Mouse (Mus musculus) spleen, adult 2 months (tissue): ENCODE measurements around the gene Cadm1.

Experiments used
- CTCF ChIP-seq: fragments of 200-500 bp; IDR thresholded peaks from 2 replicates; pipeline ENCODE4 v1.5.1; 2011; ENCODE audit warnings: mild to moderate bottlenecking, inconsistent platforms; ENCODE audit not compliant: insufficient read depth, insufficient read length, insufficient replicate concordance; ENCODE audit errors: extremely low read depth
- POLR2A ChIP-seq: fragments of 200-500 bp; IDR thresholded peaks from 2 replicates; pipeline ENCODE4 v1.6.1; 2011; ENCODE audit warnings: low read depth, low read length, inconsistent platforms

DNA sequence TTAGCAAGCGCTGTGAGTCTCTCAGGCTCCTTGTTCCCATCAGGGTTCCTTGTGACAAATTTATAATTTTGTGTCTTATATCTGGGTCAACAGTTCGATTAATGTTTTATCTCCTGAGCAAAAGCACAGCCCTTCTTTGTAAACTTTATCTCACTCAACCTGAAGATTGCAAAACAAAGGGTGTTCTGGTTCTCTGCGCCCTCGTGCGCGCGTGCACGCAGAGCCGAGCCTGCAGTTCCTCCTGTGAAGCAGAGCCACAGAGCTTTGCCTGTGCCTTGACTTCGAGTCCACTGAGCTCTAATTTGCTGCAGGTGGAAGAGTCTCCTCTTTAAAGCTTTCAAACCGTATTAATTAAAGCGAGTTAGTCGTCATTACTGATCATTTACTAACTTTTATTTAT, 162.9 kb downstream of the Cadm1 start:
- TF ChIP-seq CTCF = no peak
- no peak for TF ChIP-seq POLR2A
